Mouse (Mus musculus) heart, postnatal 0 days (tissue): ENCODE results near the gene Stxbp6. TPM values are rescaled to one million over a fixed set of nuclear protein-coding genes. Genes with fewer than 3 reads are reported as not detected.

ENCODE experiments used
- ATAC-seq: fragments of 200-750 bp; cut with Nextera tagmentation; 2 replicates; pipeline ENCODE4 v1.8.0; 2017; ENCODE audit warnings: low read depth, moderate number of reproducible peaks, moderate library complexity; ENCODE audit not compliant: insufficient read depth
- DNase-seq: peaks from one replicate; pipeline ENCODE4 v3.0.0-alpha.2; 2016; ENCODE audit warnings: low spot score
- H3K27ac ChIP-seq: fragments of 300-500 bp; sonication (generic); 2 replicates; pipeline ENCODE4 v1.5.1; 2014; ENCODE audit warnings: low read depth, mild to moderate bottlenecking
- H3K27me3 ChIP-seq: fragments of 300-500 bp; sonication (generic); 2 replicates; pipeline ENCODE4 v1.6.1; 2014; ENCODE audit warnings: low read length, mixed read lengths; ENCODE audit not compliant: control insufficient read depth, insufficient read depth
- H3K36me3 ChIP-seq: fragments of 300-500 bp; sonication (generic); replicated peaks from 2 replicates; pipeline ENCODE4 v1.6.1; 2014; ENCODE audit warnings: low read length, mixed read lengths; ENCODE audit not compliant: control insufficient read depth, insufficient read depth
- H3K4me1 ChIP-seq: fragments of 300-500 bp; sonication (generic); 2 replicates; pipeline ENCODE4 v1.6.1; 2014; ENCODE audit warnings: antibody characterized with exemption; ENCODE audit not compliant: control insufficient read depth, insufficient read depth
- H3K4me2 ChIP-seq: fragments of 300-500 bp; sonication (generic); 2 replicates; pipeline ENCODE4 v1.6.1; 2014; ENCODE audit warnings: low read depth, mild to moderate bottlenecking, low read length, moderate library complexity
- H3K4me3 ChIP-seq: fragments of 300-500 bp; sonication (generic); 2 replicates; pipeline ENCODE4 v1.5.1; 2014; ENCODE audit warnings: low read depth, low read length
- H3K9ac ChIP-seq: fragments of 300-500 bp; sonication (generic); replicated peaks from 2 replicates; pipeline ENCODE4 v1.6.1; 2014; ENCODE audit warnings: low read depth, low read length, mixed read lengths
- H3K9me3 ChIP-seq: fragments of 300-500 bp; sonication (generic); replicated peaks from 2 replicates; pipeline ENCODE4 v1.6.1; 2016; ENCODE audit warnings: low read length; ENCODE audit not compliant: control insufficient read depth
- CTCF ChIP-seq: IDR thresholded peaks from 2 replicates; pipeline ENCODE4 v1.5.1; 2016; ENCODE audit warnings: antibody characterized with exemption, control low read depth, low read depth
- EP300 ChIP-seq: IDR thresholded peaks from 2 replicates; pipeline ENCODE4 v1.6.1; 2016; ENCODE audit warnings: antibody characterized with exemption, low read depth
- polyA plus RNA-seq: library from polyadenylated mRNA; unstranded; fragments of >200 nt; fragmentation: Nextera tagmentation; extraction: Ambion mirVana; gene quantifications from 2 replicates; pipeline ENCODE4 v1.2.1, GENCODE M21; 2015
- total RNA-seq: library from RNA; depleted of rRNA; stranded (reverse); fragments of >200 nt; gene quantifications from 2 replicates; pipeline ENCODE4 v1.2.3, GENCODE M21; 2014; ENCODE audit warnings: low replicate concordance

Stxbp6 gene
- total and polyA plus RNA-seq, 2 experiments from 2014 or later: 8.0 to 9.1 TPM

- TF ChIP-seq EP300 (no peak), CTCF (no peak)
- H3K4me2 ChIP-seq: no peak overlapping the region
- H3K27me3 ChIP-seq: no peaks in the 10 kb centered on the region
- no peaks in the 10 kb centered on the region for H3K9me3 ChIP-seq
- no peaks in the 10 kb centered on the region for H3K36me3 ChIP-seq
- ATAC-seq (no peak), DNase-seq (no peak)
- H3K4me3 ChIP-seq: no peak overlapping the region
- H3K27ac ChIP-seq: no peak overlapping the region
- no peak overlapping the region for H3K9ac ChIP-seq
- no peaks in the 10 kb centered on the region for H3K4me1 ChIP-seq
Measured at GRCm38 (mm10) chr12:44804213-44804612, 270.3 kb downstream of the Stxbp6 start.
